Comparison of ENCODE assay signal across 10 mouse cellular contexts in genomic region chr2:105370240-105370639, GRCm38 (mm10). TPM values are rescaled to one million over a fixed set of nuclear protein-coding genes. Genes with fewer than 3 reads are reported as not detected.
A peak's percentile ranks its signal among the peaks of the same experiment; 100 is the strongest.
DNase-seq lines count a peak whose midpoint lies in the region; ATAC-seq and TF ChIP-seq lines count a peak whose summit lies in the region.
"Had no signal": no experiment of that assay in that cellular context is flagged by ENCODE, and none has a peak within 500 bp of the region (broad histone marks: within the 10 kb centered on the region; RNA-seq: fewer than 3 reads in every experiment).

No protein-coding gene starts in this region.

- peak overlapping the region; percentile 28 for H3K4me3 ChIP-seq in heart, embryonic 15.5 days
- peak overlapping the region; percentile 11 for H3K4me3 ChIP-seq in forebrain, embryonic 12.5 days (replicated peaks)
- H3K4me3 ChIP-seq in limb, embryonic 14.5 days (replicated peaks; ENCODE audit: low read length) = no peak overlapping the region
- H3K4me3 ChIP-seq: limb, embryonic 15.5 days had no signal

- no peak overlapping the region for H3K27ac ChIP-seq in heart, embryonic 15.5 days
- no peak overlapping the region for H3K27ac ChIP-seq in forebrain, embryonic 12.5 days
- H3K27ac ChIP-seq in limb, embryonic 14.5 days (replicated peaks; ENCODE audit: low read depth, low read length) = no peak overlapping the region
- H3K27ac ChIP-seq: limb, embryonic 15.5 days had no signal

- 0 out of 2 replicates have a peak overlapping the region, but pooled peaks have one; percentile 25 for H3K9ac ChIP-seq in heart, embryonic 15.5 days
- H3K9ac ChIP-seq in forebrain, embryonic 12.5 days = no peak overlapping the region
- no peak overlapping the region for H3K9ac ChIP-seq in limb, embryonic 14.5 days (ENCODE audit: low read depth, low read length, severe bottlenecking)
- H3K9ac ChIP-seq: limb, embryonic 15.5 days had no signal

- ATAC-seq in heart, embryonic 15.5 days (replicated peaks; ENCODE audit: insufficient number of reproducible peaks, insufficient read depth, low FRiP score, low read depth) = no peak
- ATAC-seq in forebrain, embryonic 12.5 days (ENCODE audit: low FRiP score) = 0 out of 2 replicates have a peak, but pooled peaks have one; percentile 49
- no peak for ATAC-seq in limb, embryonic 14.5 days (ENCODE audit: low FRiP score, low read depth)

- TF ChIP-seq POLR2A in limb, embryonic 14.5 days (IDR thresholded peaks at IDR 0.05; ENCODE audit: borderline replicate concordance, extremely low read depth, insufficient read depth, insufficient read length) = no peak

- peak overlapping the region; percentile 58 for H3K4me2 ChIP-seq in heart, embryonic 15.5 days
- peak overlapping the region; percentile 43 for H3K4me2 ChIP-seq in forebrain, embryonic 12.5 days
- H3K4me2 ChIP-seq in limb, embryonic 14.5 days (replicated peaks; ENCODE audit: low read depth, low read length, severe bottlenecking) = peak overlapping the region; percentile 29; the same call in 1 of the 2 replicates
- H3K4me2 ChIP-seq: limb, embryonic 15.5 days had no signal

- no peaks in the 10 kb centered on the region for H3K9me3 ChIP-seq in heart, embryonic 15.5 days (replicated peaks)
- H3K9me3 ChIP-seq in forebrain, embryonic 12.5 days = no peaks in the 10 kb centered on the region
- H3K9me3 ChIP-seq in limb, embryonic 14.5 days (ENCODE audit: control insufficient read depth, low read length) = no peaks in the 10 kb centered on the region
- H3K9me3 ChIP-seq: limb, embryonic 15.5 days had no signal

- H3K4me1 ChIP-seq in heart, embryonic 15.5 days (replicated peaks) = peaks cover 7% of the 10 kb centered on the region
- peaks cover 10% of the 10 kb centered on the region for H3K4me1 ChIP-seq in forebrain, embryonic 12.5 days
- H3K4me1 ChIP-seq in limb, embryonic 14.5 days (ENCODE audit: control insufficient read depth, insufficient read depth, low read length) = peaks cover 3% of the 10 kb centered on the region; the same call in 1 of the 2 replicates

- no peaks in the 10 kb centered on the region for H3K36me3 ChIP-seq in heart, embryonic 15.5 days
- no peaks in the 10 kb centered on the region for H3K36me3 ChIP-seq in forebrain, embryonic 12.5 days (replicated peaks)
- H3K36me3 ChIP-seq in limb, embryonic 14.5 days (ENCODE audit: control insufficient read depth, insufficient read depth, low read length) = no peaks in the 10 kb centered on the region
- H3K36me3 ChIP-seq: limb, embryonic 15.5 days had no signal

- WGBS in heart, embryonic 15.5 days = 17% methylated on average over 10 of the region's 10 CpGs
- WGBS in forebrain, embryonic 12.5 days = 7% methylated on average over 10 of the region's 10 CpGs
- WGBS in limb, embryonic 14.5 days = 7% methylated on average over 10 of the region's 10 CpGs

- DNase-seq in heart, postnatal 4 days = no peak
- peak; percentile 61 for DNase-seq in ZHBTc4 (ENCODE audit: low read depth, low spot score)
- no peak for DNase-seq in limb, embryonic 14.5 days (ENCODE audit: low spot score)
- DNase-seq in urinary bladder, postnatal 10 days (ENCODE audit: low spot score) = no peak
- no peak for DNase-seq in layer of hippocampus, adult 18-20 months (ENCODE audit: low spot score in 2 of 2)
- DNase-seq in right cerebral cortex, postnatal 36 days (ENCODE audit: low spot score in 2 of 2) = no peak
- DNase-seq: gastrocnemius, postnatal 14 days had no signal

- H3K27me3 ChIP-seq in heart, embryonic 15.5 days = peaks cover 24% of the 10 kb centered on the region; the same call in 1 of the 2 replicates
- 0 out of 2 replicates have a peak, but pooled peaks cover 5% of the 10 kb centered on the region for H3K27me3 ChIP-seq in forebrain, embryonic 12.5 days
- no peaks in the 10 kb centered on the region for H3K27me3 ChIP-seq in limb, embryonic 14.5 days (ENCODE audit: control insufficient read depth, insufficient read depth, low read length)
- H3K27me3 ChIP-seq: limb, embryonic 15.5 days had no signal

RNA-seq across cellular contexts. Expression of gene Rcn1, which starts 28.9 kb away (rescaled TPM):
- polyA plus RNA-seq in heart, embryonic 15.5 days (2015; fragmentation: Nextera tagmentation; extraction: Ambion mirVana) = 129 and 144 TPM in 2 replicates
- total RNA-seq in heart, postnatal 4 days (2021) = 10 to 100 TPM; 57.3 to 61.7 TPM
- polyA plus RNA-seq in forebrain, embryonic 12.5 days (2016; fragmentation: Nextera tagmentation; extraction: Ambion mirVana) = 102 and 114 TPM in 2 replicates
- 144 and 185 TPM in 2 replicates for polyA plus RNA-seq in limb, embryonic 14.5 days (2012; rRNA removed)
- 259 and 260 TPM in 2 replicates for polyA plus RNA-seq in limb, embryonic 14.5 days (2014; fragmentation: Nextera tagmentation; extraction: Ambion mirVana)
- 10 to 100 TPM; 17.8 to 22.5 TPM for total RNA-seq in layer of hippocampus, adult 18-20 months (2021)
